Mouse (Mus musculus): ENCODE results near the gene Dlg2.

The Dlg2 gene

DNA sequence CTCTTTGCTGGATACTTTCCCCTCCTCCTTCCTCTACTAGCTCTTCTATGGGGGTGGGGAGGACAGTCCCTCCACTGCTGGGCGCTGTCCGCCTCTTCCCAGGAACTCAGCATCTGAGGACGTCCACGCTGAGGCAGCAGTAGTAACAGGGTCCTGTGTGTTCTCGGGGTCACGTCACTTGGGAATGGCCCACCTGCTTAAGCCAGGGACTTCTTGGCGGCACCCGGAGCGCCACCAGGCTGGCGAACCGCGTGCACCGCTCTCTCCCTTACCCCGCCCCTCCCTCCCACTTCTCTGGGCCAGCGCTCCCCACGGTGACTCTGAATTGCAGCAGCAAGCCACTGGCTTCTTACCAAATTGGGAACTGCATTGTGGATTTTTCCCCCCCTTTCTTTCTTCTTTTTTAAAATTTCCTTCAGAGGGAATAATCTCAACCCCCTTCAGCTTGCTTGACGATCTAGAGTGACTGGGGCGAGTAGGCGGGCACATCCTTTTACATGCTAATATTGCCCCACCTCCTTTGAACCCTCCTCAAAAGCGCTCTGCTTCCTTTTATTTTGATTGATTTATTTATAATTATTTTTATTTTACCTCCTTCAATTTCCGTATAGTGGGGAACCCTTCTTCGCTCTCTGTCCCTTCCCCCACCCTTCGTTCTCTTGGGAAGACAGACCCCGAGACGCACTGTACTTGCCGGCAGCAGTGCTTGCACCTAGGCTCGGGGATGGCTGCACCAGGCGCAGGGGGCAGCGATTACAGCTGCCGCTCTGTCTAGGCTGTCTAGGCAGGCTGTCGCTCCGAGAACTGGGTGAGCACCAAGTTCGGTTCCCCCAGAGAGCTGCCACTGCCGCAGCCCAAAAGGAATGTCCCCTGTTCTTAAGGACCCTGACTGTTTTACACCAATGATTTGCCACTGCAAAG, 785.8 kb downstream of the Dlg2 start:
- in situ Hi-C loops (cut with MseI, MboI): no loop called here

DNA sequence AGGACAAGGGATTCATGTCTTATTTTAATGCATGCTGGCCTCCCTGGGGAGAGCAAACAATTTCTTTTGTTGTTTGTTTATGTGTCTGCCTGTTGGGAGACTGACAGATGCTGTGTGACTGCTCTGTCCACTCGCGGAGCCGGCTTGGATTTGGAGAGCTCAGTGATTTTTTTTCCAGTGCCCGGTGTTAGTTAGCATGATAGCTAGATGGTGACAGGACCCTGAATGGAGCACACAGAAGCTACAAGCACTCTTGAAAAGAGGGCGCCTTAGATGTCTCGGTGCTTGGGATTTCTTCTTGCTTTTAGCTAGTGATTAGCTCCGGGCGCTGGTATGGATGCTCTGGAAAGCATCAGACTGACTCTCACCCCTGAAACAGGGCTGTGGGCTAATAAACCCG, 786.5 kb downstream of the Dlg2 start:
- in situ Hi-C loops (cut with MseI, MboI): no loop called here

DNA sequence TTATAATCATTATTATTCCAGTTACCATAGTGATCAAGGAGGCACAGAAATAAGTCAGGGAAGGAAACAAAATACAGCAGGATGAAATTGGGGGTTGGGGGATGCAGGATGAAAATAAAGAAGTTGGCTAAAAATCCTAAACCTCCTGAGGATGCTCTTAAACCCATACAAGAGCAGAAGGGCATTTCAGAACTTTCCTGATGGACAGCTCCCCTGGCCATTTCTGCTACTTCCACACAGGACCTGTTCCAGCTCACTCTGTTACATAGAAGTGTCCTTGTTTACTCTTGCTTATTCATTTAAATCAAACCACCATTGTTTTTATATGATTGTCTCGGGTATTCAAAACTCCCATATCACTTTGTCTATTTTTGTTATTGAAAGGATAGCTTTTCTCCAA, 791.3 kb downstream of the Dlg2 start:
- in situ Hi-C loops (cut with MseI, MboI): no loop called here

DNA sequence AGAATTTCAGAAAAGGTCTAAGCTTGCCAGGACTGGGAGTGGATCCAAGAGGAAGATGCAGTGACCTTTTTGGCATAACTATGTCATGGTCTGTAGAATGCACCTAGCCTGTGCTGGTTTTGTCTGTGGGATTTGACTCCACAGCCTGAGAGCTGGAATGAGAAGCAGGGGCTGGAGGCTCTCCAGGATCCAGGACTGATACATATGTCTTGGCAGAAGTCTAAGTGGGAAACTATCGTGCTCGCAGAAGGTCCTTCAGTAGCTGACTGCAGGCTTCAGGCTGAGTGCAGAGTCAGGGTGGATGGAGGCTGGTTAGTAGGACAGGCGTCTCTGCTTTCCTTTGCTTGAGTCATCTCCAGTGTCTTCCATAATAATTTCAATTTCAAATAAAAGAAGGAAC, 807.7 kb downstream of the Dlg2 start:
- in situ Hi-C loops (cut with MseI, MboI): no loop called here

DNA sequence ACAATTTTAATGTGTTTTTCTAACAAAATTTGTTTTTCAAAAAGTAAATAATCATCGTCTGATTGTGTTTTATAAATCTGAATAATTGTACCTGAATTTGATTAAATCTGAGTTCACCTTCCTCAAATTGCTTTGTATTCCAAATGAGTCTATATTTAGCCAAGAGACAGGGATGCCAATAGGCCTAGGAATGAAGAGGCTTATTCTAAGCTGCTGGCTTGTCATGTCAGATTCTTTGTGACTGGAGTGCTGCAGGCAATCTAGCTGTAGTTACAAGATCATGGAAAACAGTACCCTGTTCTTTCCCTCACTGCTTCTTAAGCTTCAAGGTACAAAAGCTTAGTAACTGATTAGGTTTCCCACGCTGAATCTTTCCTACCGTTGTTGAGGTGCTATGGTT, 811.9 kb downstream of the Dlg2 start:
- in situ Hi-C loops (cut with MseI, MboI): no loop called here

DNA sequence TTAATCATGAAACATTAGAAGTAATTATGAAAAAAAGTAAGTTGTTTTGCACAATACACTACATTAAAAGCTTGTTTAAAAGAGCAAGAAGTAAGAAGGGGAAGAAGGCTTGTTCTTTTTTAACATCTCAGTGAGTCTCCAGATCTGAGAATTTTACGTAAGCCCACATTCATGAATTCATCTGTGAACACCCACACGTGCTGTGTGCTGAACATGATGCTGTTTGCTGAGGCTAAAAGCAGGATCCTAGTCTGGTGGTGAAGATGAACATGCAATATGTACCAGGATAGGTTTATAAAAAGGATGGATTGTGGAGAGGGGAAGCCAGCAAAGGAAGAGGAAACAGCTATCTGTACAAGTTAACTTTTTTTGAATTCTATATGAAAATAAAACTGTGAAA, 819.7 kb downstream of the Dlg2 start:
- in situ Hi-C loops (cut with MseI, MboI): no loop called here

DNA sequence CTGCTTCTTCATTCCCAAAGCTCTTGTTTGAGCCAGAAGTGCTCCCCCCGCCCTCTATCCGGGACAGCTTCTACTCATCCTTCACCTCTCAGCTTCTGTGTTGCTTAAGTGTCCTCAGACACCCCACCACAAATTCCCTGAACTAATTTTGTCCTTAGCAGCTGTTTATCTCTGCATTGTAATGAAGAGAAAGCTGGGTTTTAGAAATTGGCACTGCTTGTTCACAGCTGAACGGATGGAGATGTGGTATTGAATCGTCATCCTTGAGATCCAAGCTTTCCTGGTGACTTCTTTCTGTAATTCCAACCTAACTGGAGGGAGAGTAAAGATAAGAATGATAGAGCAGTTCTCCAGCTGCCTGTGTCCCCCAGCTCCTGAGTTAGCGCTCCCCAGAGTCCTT, 834.7 kb downstream of the Dlg2 start:
- in situ Hi-C loops (cut with MseI, MboI): no loop called here

DNA sequence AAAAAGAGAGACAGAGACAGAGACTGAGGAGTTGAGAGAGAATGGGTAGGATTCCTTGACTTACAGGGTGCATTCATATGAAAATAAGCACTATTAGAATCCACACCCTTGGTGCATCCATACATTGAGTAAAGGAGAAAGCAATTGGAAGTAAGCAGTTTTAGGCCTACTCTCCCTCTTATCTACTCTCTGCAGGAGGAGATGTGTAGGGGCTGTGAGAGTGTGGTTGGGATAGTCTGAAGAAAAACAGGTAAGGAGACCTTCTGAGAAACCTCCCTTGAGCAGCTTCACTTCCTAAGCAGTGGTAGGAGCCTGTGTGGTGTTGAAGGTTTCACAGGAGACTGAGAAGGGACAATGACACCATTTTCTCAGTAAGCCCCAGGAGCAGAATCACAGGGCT, 868.6 kb downstream of the Dlg2 start:
- in situ Hi-C loops (cut with MseI, MboI): no loop called here

DNA sequence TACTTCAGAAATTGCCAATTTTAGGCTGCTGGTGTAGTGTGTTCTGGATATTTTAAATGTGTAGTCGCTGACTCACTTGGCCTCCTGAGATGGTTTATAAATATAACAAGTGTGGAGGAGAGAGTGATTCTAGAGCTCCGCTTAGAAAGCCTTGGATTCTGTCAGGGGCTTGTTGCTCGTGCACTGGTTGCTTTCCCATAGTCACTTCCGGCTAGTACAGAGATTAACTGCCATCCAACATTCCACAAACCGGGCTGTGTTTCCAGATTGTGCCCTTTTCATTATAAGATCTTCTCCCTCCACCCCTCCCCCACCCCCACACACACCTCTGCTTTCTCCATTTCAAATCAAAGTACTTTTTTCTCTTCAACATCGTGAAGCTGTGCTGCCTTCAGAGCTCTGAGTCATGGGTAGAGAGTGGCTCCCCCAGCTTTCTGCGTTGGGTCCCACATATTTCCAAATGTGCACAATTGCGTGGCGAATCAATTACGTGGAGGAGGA, 893.4 kb downstream of the Dlg2 start:
- in situ Hi-C loops (cut with MseI, MboI): no loop called here

DNA sequence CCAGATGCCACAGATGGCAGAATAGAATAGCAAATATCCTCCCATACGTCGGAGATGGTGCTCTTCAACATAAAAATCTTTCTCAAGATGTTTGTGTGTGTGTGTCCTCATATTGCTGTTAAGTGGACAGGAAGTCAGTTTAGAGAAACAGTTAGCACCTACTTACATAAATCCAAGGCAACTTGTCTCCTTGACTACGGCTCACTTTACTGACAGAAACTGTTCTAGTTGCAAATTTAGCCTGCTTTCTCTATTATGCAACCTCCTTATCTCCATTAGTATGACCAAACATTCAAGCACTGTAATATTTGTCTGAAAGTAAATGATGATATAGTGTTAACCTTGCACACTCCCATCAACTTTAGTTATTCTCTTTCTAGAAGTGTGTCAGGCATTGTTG, 905.8 kb downstream of the Dlg2 start:
- in situ Hi-C loops (cut with MseI, MboI): no loop called here

DNA sequence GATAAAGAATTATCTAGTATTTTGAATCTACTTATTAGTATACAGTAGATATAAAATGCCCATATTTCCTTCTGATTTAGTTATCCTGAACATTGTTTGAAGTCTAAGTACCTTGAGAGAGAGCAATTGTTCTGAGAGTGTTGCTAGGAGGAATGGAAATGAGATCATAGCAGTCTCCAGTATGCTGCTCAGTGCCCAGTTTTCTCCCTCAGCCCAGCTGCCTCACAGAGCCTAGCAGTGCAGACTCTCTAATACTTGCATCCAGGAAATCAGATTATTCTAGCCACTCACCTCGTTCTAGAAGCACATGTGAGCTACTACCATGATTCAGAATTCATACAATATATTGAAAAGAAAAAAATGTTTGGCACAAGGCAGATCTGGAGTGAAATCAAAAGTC, 907.4 kb downstream of the Dlg2 start:
- in situ Hi-C loops (cut with MseI, MboI): no loop called here

DNA sequence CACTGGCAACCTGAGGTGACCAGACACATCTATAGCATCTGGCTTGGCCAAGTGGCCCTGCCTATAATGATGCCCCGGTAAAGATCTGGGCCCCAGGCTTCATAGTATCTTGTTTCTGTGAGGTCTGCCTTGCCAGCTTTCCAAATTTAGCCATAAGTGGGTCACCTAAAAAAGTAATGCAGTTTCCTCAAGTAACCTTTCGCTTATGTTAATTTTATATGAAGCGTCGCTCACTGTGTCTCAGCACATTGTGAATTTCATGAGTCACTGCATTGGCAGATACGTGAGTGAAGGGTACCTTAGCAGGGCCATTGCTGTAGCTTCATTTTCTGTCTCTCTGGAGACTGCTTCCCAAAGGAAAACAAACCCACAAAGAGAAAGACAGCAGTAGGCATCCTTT, 912.8 kb downstream of the Dlg2 start:
- in situ Hi-C loops (cut with MseI, MboI): no loop called here

DNA sequence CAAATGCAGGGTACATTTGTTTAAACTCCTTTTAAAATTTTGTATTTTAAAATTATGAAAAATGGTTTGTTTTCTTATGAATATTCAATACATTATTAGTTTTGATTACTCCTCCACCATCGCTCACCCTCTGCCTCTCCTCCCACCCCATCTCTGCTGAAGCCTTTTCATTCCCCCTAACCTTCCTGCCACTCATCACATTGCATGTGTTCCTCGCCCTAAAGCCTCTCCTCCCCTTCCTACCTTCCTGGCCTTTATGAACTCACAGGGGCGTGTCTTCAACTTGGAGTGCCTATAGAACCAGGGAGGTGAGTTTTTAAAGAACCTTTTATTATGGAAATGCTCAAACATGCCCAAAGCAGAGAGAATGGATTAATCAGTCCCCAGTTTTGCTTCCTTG, 921.4 kb downstream of the Dlg2 start:
- in situ Hi-C loops (cut with MseI, MboI): no loop called here

DNA sequence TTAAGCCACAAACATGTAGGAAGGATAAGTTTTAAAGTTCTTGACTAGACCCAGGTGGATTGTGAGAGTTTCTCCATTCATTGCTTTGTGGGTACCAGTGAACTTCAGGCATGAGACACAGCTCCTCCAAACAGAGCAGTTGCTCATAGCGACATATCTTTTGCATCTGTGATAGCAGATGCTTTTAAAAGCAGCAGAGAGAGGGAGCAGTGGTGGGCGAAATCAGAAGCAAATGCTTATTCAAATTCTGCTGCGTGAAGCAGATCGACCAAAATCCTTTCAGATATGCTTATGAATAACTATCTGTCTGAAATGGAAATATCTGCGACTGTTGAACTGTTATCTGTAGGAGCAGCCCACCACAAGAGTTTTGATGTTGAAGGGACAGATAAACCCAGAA, 935.6 kb downstream of the Dlg2 start:
- in situ Hi-C loops (cut with MseI, MboI): no loop called here

DNA sequence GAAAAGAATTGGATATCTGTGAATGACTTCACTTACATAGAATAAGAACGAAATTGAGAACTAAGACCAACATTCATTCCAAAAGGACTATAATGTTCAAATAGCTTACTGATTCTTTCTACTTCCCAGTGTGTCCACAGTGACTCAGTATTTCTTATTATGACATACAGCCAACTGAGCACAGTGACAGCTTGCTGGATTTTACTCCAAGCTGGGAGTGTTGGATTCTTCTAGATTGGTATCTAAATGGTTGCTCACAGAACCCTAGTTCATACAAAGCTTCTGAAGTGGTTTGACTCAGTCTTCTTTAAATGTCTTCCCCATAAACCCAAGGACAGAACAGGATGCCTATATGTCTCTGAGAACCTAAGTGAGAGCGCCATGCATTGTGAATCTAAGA, 937.7 kb downstream of the Dlg2 start:
- in situ Hi-C loops (cut with MseI, MboI): no loop called here

DNA sequence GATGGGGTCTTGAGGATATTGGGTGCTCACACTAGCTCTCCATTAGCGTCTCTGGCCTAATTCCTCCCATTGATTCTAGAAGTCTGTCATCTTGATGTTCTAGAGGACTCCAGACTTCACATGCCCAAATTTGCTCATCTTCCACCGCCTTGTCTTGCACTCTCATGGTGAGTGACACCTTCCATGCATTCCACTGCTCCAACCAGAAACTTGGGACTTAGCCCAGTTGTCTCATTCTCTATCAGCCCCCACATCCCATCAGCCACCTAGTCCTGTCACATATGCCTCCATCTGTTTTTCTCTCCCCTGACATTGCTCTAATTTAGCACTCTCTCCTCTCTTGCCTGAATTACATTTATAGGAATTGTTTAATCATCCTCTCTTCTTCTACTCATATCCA, 938.3 kb downstream of the Dlg2 start:
- in situ Hi-C loops (cut with MseI, MboI): no loop called here

DNA sequence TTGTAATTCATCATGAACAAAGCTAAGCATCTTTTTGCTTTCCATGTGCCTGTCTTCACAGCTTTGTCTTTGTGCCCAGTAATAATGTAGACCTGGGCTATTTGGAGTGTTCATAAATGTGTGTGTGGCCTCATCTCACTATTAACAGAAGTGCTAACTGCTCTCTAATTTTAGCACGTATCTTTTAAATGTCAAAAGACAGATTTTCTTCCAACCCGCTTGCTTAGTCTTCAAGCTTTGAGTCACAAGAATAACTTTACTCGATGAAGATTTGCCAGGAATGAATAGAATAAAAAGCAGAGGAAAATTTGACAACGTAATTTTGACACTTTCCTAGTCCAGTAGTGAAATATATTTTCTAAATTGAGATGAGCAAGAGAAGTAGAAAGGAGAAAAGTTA, 943.7 kb downstream of the Dlg2 start:
- in situ Hi-C loops (cut with MseI, MboI): no loop called here

DNA sequence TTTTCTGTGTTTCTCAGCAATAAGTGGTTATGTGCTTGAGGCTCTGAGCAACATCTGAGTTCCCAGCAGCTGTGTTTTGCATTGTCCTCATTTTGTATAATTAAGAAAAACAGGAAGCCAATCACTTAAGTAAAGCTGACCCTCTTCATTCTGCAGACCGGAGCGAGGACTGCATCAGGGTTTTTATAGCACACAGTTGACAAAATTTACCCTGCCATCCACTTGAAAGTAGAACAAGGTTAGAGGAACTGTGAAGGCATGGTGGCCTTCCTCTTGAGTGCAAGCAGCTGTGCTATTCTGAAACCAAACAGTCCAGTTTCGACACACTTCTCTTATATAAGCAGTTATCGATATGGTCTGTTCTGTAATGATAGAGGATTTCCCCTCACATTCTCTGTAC, 947.3 kb downstream of the Dlg2 start:
- in situ Hi-C loops (cut with MseI, MboI): no loop called here

DNA sequence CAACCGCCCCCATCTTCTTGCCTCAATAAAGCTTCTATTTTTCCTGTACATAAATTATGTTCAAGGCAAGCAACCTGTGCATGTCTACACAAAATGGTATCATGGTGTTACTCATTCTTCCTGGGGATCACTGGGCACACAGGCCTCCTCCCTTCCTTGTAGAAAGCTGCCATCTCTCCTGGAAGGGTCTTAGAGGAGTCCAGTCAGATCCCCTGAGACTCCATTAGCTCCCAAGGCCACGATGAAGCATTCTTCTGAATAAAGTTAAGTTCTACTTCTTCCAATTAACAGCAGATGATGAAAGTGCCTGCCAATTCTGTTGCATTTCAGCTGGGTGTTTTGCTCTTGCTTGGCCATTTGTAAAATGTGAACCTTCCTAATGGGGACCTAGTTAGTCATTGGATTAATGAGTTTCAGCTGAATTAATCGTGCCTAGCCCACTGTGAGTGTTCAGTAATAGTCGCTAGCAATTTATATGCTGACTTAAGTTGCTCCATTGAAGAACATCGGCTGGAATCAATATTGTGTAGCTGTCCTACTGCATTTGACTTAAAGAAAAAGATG, 953.3 kb downstream of the Dlg2 start:
- in situ Hi-C loops (cut with MseI, MboI): loop anchor here in 1 of 2 experiments (25.0 kb wide), 1 partner anchor 692 kb away; no protein-coding TSS in a partner anchor

DNA sequence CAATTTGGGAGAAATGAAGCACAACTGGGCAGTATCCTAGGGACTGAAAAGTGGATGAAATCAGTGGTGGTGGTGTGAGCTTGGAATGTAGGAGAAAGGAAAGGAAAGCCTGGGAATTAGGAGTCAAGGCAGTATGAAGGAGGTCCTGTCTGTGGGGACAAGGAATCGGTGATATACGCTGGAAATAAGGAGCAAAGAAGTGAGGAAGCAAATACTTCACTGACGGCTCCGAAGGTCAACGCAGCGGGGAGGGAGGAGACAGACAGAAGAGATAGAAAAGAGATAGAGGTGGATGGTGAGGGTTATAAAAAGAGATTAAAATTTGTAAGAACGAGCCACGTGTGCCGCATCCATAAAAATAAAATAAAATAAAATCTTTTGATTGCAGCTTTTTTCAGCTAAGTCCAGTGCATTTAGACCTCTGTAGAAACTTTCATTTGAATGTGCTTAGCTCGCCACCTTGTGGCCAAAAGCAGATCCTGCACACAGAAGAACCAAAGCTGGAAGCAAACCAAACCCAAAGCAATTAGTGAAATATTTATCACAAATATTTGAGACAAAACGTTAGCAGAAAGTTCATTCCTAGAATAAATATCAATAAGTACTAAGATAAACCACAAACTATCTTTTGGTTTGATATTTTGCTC, 955.2 kb downstream of the Dlg2 start:
- in situ Hi-C loops (cut with MseI, MboI): loop anchor here in 1 of 2 experiments (25.0 kb wide), 1 partner anchor 694 kb away; no protein-coding TSS in a partner anchor

DNA sequence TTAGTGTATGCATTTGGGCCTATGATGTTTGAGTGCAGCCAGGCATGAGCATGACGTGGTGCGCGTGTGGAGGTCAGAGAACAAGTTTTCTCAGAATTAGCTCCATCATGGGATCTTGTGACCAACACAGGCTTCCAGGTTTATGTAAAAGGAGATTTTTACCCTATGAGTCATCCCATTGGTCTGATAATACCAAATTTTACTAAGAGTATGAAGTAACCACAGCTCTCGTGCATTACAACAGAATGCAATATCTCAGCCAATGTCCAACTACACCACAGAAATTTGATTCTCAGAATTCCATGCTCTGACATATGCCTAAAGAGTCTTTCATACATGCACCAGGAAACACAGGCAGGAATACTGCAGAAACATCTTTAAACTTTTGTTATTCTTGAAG, 956.1 kb downstream of the Dlg2 start:
- in situ Hi-C loops (cut with MseI, MboI): loop anchor here in 1 of 2 experiments (25.0 kb wide), 1 partner anchor 695 kb away; no protein-coding TSS in a partner anchor

DNA sequence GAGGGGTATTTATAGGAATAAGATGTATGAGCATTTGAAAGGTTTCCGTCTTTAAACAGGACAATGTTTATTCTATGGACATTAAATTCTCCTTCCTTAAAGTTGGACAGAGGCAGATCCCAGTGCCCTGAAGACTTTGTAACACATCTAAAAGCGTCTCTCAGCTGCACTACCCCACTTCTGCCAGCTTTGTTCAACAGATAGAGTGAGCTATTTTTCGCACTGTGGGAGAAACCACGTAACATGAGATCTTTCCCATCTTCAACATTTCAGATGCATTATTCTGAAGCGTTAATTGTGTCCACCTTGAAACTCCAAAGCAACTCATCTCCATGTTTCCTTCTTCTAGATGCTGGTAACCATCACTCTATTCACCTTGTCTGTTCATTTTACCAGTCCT, 958.3 kb downstream of the Dlg2 start:
- in situ Hi-C loops (cut with MseI, MboI): loop anchor here in 1 of 2 experiments (25.0 kb wide), 1 partner anchor 697 kb away; no protein-coding TSS in a partner anchor
